Mouse (Mus musculus): ENCODE results near the gene Cep63. TPM values are rescaled to one million over a fixed set of nuclear protein-coding genes. Genes with fewer than 3 reads are reported as not detected.

The Cep63 gene
- total RNA-seq, 2 experiments from 2014 or later: 31.3 to 32.5 TPM

DNA sequence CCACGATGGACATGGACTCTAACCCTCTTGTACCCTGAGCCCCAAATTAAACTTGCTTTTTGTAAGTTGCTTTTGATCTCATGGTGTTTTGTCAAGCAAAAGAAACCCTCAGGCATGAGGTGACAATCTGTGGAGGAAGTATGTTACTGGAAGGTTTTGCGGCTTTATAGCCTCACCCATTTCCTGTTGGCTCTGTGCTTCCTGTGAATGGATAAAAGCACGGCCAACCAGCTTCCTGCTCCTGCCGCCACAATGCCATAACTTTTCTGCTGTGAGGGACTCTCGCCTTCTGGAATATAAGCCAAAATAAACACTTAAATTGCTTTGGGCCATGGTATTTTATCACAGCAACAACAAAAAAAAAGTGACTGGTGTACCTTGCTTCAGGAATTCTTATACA lies 48.9 kb downstream of the Cep63 start:
- DNase-seq (ENCODE audit: low spot score in 2 of 2): no peak

DNA sequence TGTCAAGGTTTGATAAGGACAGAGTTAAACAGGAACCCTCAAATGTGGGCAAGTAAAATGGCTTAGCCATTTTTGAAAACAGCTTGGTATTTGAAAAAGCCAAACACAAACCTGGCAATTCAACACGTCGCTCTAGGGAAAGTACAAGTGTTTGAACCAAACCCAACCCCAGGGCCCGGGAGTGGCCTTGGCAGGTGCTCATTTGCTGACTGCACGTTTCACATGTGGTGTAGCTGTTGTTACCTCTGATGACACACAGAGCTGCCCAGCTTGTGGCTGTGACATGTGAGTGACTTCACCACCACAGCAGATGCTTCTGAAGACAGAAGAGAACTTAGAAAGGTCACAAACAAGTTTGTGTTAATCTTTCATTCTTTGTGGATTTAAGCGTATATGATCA lies 53.4 kb downstream of the Cep63 start:
- DNase-seq (ENCODE audit: low spot score in 2 of 2): no peak

DNA sequence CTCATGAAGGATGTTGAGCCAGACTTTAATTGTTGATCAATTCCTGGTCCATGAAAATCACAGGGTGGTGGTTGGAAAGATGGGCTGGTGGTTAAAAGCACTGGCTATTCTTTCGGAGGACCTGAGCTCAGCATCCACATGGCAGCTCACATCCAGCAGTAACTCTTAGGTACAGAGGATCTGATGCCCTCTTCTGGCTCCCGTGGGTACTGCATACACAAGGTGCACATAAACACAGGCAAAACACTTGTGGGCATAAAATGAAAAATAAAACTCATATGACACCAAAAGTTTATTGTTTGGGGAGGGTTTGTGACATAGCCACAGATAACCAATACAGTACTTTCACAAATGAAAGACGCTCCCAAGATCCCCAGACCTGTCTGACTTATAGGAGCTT lies 67.9 kb downstream of the Cep63 start:
- DNase-seq (ENCODE audit: low spot score in 2 of 2): no peak

DNA sequence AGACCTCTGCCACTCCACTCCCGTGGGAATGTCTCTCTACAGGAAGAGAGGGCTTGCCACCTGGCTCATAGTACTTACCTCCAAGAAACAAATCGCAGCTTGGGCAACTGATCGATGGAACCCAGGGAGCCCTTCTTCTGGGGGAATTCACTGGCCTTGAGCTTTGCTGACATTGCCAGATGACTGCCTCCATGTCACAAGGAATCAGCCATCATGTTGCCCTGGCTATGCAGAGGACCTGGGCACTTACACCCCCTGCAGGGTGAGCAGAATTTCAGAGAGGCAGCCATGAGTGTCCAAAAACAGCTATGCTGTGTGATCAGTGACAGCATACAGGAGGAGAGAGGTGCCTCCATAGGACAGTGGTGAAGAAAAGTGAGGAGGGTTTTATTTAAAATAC lies 72.6 kb downstream of the Cep63 start:
- no peak for DNase-seq (ENCODE audit: low spot score in 2 of 2)

DNA sequence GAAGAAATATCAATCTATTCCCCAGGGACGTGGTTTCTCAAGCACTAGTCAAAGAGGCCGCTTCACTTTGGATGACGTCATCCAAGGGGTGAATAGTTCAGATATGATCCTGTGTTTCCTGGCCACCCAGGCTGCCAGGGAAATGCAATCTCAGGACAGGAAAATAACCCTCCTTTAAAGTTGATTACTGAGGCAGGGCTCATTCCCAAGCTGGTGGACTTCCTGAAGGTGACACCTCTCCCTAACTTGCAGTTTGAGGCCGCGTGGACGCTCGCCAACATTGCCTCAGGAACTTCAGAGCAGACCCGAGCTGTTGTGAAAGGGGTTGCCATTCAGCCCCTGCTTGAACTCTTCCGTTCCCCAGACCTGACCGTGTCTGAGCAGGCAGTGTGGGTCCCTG lies 74.6 kb downstream of the Cep63 start:
- DNase-seq (ENCODE audit: low spot score in 2 of 2): no peak

DNA sequence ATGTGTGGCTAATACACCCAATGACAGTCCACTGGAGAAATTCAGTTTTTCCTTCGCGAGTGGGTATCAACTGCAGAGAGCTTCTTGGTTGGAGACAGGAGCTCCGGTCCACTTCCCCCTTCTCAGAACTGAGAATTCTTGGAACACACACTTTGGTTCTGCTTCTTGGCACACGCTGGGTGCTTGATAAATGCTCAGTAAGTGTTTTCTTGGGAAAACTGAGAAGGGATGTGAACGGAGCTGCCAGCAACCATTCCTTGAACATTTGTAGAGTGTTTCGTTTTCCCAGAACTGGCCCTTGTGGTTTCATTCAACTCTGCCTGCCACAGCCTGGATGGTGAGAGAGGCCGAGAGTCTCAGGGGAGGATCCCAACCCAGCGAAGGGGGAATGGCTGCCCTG lies 77.1 kb downstream of the Cep63 start:
- no peak for DNase-seq (ENCODE audit: low spot score in 2 of 2)

DNA sequence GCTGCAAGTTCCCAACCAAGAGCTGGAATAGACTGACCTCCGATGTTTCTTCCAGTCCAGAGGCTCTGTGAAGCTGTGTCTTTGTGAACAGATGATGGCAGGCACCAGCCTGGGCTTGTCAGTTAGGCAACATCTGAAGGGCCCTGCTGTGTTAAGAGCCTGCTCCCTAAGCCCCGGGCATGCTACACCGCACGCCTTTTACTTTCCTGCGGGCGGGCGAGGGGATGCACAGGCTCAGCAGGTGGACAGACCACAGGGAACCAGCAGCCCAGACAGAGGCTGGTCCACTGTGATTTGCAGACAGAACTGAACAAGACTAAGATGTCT lies 79.3 kb downstream of the Cep63 start:
- DNase-seq (ENCODE audit: low spot score in 2 of 2): no peak

DNA sequence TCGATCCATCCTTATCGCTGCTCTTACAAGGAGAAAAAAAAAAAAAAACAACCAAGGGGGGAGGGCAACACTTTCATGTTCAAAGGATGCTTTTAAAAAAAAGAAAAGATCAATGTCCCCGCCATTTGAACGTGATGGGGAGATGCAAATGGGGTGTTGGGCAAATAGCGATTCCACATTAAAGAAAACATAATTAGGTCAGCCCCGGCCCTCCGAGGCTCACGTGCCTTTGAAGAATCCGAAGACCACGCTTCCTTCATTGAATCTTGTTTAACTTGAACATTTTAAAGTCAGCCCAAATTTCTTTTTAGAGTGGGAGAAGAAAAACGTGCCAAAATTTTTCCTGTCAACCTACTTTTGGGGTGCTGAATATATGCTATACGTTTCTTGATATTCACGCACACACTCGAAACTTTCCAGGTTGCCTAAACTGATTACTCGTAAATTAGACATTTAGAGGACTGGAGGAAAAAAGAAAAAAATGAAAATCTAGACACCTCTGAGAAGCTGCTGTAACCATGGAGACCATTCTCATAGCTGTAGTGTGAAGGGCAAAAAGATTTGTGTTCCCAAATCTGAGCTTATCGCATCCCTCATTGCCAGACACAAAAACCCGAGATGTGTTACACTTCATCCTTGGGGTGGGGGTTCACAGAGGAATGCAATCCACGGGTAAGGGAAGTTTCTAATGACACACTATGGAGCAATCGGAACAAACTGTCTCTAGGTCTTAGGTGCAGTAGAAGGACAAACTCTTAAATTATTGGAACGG lies 79.9 kb downstream of the Cep63 start:
- DNase-seq (ENCODE audit: low spot score in 2 of 2): no peak

DNA sequence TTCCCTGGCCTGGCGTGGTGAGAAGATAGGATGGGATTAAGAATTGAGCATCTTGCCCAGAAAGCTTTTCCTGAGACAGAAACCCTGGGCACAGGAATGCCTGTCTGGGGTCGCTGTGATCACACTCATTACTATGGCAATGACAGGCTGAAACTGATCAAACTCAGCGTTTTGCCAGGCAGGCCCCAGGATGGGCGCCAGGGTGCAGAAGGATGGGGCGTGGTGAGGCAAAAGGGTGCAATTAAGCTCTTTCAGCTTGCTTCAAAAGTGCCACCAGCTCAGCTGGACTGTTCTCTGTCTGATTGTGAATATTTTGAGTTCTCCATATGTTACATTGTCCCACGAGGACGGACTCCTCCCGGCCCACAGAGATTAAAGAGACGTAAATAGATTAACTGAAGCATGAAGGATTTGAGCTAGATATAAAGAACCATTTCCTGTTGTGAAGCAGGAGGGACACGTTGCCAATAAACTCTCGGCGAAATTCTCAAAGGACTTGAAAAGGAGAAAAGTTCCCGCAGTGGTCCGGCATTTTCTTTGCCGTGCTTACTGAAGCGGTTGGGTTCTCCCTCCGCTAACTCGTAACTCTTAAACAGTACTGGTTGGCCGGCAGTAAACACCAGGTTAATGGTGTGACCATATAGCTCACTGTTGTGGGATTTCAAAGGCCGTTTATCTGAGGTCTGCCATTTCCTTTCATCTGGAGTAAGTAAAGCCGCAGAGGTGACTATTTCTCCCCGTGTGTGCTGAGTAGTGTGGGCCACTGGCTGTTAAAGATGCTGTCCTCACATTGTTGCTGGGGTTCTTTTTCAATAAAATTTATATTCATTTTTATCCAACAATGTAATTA lies 80.7 kb downstream of the Cep63 start:
- DNase-seq (ENCODE audit: low spot score in 2 of 2): peak in 1 of 2 experiments; percentile 23

DNA sequence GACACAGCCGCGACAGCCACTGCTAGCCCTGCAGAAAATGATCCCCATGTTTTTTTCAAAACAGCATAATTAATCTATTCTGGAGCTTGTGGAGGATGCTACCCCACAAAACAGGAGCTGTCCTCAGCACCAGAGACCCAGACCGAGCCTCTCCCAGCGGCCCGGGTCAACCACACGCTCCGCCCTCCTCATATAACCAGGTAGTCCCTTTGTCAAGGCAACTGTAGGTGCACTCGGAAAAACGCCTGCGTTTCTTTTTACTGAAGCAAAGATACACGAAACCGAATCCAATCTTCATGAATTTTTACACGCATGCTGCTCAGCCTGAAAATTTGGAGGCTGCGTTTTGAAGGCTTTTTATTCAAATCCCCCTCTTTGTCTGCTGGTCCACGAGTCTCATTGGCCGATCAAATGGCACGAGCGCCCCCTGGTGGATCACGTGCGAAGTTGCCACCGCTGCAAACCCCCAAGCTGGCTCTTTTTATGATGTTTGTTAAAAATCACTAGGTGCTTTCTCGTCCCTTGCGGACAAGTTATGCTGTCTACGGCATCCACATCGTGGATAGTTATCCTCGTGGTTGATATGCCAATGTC lies 81.5 kb downstream of the Cep63 start:
- peak; percentile 91 to 92 for DNase-seq (ENCODE audit: low spot score in 2 of 2)

DNA sequence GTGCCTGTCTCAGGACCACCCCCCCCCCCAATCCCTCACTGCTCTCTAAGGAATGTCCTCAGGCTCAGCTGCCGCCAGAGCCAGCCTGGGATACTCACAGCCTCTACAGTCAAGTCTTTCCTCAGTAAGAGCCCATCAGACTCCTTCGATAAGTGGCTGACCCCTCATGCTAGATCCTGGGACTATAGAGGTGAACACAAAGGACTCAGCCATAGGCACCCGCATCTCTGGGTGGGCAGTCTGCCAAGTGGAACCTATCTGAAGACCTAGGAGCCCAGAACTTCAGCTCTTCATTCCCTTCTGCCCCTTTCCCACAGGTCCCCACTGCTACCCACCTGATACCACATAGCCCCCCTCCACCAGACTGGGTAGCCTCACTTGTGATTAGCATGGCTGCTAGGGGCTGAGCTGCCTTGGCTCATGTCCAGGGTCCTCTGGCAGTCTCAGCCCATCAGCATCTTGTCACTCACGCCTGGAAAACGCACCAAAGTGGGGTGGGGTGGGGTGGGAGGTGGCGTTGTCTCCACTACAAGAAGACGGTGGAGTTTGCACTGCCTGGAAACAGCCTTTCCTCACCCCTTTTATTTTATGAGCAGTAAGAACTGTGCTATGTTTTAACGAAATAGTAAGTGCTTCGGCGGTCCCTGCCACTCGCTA lies 82.1 kb downstream of the Cep63 start:
- DNase-seq (ENCODE audit: low spot score in 2 of 2): no peak

DNA sequence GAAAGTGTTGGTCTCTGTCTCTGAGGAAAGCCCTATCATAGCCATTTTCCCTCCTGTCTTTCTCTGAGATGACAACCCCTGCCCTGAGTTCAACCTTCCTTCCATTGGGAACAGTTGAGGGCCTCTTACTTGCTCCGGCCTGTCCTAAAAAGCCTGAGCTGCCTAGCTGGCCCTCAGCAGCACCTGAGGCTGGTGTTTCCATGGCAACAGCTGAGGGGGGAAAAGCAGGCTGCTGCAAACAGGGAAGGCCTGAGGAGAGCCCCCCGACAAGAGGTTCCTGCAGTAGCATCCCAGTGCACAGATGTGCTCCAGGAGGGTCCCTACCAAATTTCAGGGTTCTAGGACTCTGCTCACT lies 82.6 kb downstream of the Cep63 start:
- no peak for DNase-seq (ENCODE audit: low spot score in 2 of 2)

DNA sequence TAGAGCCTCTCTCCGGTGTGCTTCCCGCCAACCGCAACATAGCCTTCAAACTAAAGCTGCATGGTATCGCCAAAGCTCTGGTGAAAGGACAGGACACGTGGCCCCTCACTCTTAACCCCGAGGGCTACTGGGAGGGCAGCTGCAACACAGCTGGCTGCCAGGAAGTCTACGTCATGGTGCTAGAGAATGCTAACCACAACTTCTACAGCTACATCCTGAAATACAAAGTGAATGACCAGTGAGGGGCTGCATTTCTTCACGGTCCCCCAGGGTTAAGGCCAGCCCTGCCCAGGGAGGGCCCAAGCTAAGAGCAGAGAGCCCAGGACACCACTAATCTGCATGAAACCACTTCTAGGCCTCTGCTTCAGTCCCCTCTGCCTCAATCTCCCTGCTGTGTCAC lies 83.8 kb downstream of the Cep63 start:
- DNase-seq (ENCODE audit: low spot score in 2 of 2): no peak

DNA sequence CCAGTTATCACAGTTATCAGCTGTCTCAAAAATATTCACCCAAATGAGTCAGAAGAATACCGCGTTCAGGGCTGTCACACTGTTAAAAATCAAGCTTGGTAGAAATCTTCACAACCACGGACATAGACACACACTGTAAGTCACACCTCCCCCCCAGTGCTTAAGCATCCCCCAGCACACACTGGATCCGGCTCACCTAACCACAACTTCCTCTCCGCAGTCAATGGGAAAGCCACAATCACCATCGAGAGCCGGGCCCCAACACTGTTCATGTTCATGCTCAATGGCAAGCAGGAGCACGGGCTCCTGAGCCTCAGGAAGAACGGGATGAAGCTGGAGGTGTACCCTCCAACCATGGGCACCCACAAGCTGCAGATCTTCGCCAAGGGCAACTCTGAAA lies 84.7 kb downstream of the Cep63 start:
- no peak for DNase-seq (ENCODE audit: low spot score in 2 of 2)

DNA sequence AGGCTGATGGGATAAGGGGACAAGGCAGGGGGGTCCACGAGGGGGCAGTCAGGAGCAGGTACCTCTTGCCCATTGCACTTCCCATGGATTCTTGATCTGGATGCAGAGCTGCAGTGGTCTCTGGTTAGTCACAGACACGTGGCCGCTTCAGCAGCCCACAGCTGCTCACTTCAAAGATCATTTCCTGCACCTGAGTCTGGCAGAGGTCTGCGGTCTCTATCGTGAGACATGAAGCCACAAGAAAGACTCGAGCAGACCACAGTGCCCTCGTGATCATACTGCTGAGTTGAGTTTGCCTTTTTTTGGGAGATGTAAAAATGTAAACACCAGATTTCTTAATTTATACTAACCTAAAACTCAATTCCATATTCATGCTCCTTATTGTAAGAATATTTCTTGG lies 86.6 kb downstream of the Cep63 start:
- DNase-seq (ENCODE audit: low spot score in 2 of 2): no peak

DNA sequence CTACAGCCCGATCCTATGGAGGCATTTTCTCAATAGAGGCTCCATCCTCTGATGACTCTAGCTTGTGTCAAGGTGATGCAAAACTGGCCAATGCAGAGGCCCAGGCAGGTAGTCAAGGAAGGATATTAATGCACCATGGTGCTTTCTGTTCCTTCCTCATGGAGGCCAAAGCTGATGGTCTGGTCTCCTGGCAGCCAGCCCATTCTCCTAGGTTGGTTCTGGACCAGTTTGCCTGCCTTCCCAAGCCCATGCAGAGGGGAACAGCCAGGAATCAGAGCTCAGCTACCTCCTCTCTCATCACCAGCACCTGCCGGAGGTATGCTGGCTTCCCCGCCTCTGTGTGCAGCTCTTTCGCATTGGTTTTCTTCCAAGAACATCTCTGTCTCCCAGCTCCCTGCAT lies 89.4 kb downstream of the Cep63 start:
- DNase-seq (ENCODE audit: low spot score in 2 of 2): no peak

Other genes with a start within 250 kb of the Cep63 start
- 1 to 10 TPM in 1 of 2 experiments, under 1 TPM in 1; 1.00 to 1.8 TPM for gene Ky, start 120.8 kb downstream of the Cep63 start, total RNA-seq (2021)
- 100 to 1,000 TPM; 107 to 112 TPM for gene Anapc13, start 238 bp downstream of the Cep63 start, total RNA-seq (2021)
- 10 to 100 TPM; 19.5 to 20.5 TPM for gene Amotl2, start 90.1 kb upstream of the Cep63 start, total RNA-seq (2021)
- 10 to 100 TPM; 37.1 to 38.7 TPM for gene Ryk, start 208.4 kb upstream of the Cep63 start, total RNA-seq (2021)